Mouse (Mus musculus) myocyte (in vitro differentiated cells): ENCODE results near the gene Inf2.

Experiments used
- CEBPB ChIP-seq: IDR thresholded peaks from 2 replicates; pipeline ENCODE4 v1.6.1; 2011; ENCODE audit warnings: mild to moderate bottlenecking, moderate library complexity; ENCODE audit not compliant: poor library complexity, insufficient read depth, severe bottlenecking
- E2F4 ChIP-seq: IDR thresholded peaks from one replicate; pipeline ENCODE4 v1.6.1; 2011; ENCODE audit warnings: mild to moderate bottlenecking, control low read depth, moderate library complexity; ENCODE audit not compliant: insufficient read depth
- MAX ChIP-seq: IDR thresholded peaks from one replicate; pipeline ENCODE4 v1.6.1; 2011; ENCODE audit warnings: low read depth, mild to moderate bottlenecking, control low read depth
- MYOD1 ChIP-seq, 3 experiments: IDR thresholded peaks; one replicate each; pipeline ENCODE4 v1.6.1; 2011; ENCODE audit warnings: control low read depth in 2 of 3, low read depth in 2 of 3, mild to moderate bottlenecking in 2 of 3, moderate library complexity in 1 of 3; ENCODE audit not compliant: insufficient read length in 2 of 3, control insufficient read depth in 1 of 3
- MYOG ChIP-seq, 3 experiments: IDR thresholded peaks; one replicate each; pipeline ENCODE4 v1.6.1; 2011; ENCODE audit warnings: control low read depth in 2 of 3, low read depth in 2 of 3, mild to moderate bottlenecking in 2 of 3; ENCODE audit not compliant: insufficient read length in 2 of 3, control insufficient read depth in 1 of 3, insufficient read depth in 1 of 3
- POLR2A ChIP-seq: IDR thresholded peaks from one replicate; pipeline ENCODE4 v1.6.1; 2011; ENCODE audit warnings: low read depth, mild to moderate bottlenecking, control low read depth, moderate library complexity; ENCODE audit not compliant: insufficient read length
- POLR2AphosphoS2 ChIP-seq: IDR thresholded peaks from one replicate; pipeline ENCODE4 v1.6.1; 2011; ENCODE audit warnings: low read depth, control low read depth; ENCODE audit not compliant: insufficient read length
- SRF ChIP-seq: IDR thresholded peaks from one replicate; pipeline ENCODE4 v1.6.1; 2011; ENCODE audit warnings: low read depth; ENCODE audit not compliant: control insufficient read depth, insufficient read length
- TCF12 ChIP-seq: IDR thresholded peaks from one replicate; pipeline ENCODE4 v1.6.1; 2011; ENCODE audit warnings: mild to moderate bottlenecking, control low read depth; ENCODE audit not compliant: poor library complexity, insufficient read depth, severe bottlenecking
- TCF3 ChIP-seq: IDR thresholded peaks from one replicate; pipeline ENCODE4 v1.6.1; 2011; ENCODE audit warnings: low read depth, control low read depth; ENCODE audit not compliant: insufficient read length
- USF1 ChIP-seq: IDR thresholded peaks from one replicate; pipeline ENCODE4 v1.6.1; 2011; ENCODE audit warnings: low read depth, mild to moderate bottlenecking, control low read depth, moderate library complexity

DNA sequence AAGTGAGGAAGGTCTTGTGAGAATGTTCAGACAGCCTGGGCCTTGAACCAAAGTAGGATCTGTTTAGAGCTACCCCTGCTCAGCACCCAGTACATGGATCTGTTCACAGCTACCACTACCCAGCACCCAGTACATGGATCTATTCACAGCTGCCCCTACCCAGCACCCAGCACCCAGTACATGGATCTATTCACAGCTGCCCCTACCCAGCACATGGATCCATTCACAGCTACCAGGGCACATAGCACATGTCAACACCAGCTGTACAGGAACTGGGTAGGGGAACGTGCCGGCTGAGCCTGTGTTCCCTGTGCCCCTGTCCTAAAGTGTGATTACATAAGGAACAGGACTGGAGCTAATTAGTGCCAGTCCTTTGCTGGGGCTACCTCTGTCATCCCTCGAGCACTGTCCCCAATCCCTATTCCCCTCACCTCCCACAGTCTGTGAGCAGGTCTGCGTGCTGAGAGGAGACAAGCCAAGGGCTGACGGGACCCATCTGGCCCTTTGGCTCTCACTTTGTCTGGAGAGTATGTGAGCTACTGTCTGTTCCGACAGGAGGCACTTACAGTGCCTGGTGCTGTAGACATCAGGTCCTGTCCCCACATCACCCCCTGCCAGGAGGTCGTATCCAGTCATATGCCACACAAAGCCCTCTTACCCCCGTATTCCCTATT is 2.1 kb downstream of the Inf2 start:
- TF ChIP-seq POLR2A (no peak), TCF3 (no peak), CEBPB (no peak), USF1 (no peak), TCF12 (no peak), MYOG (IDR thresholded peaks at IDR 0.05; ENCODE audit: control insufficient read depth in 1 of 3, insufficient read depth in 1 of 3, insufficient read length in 2 of 3, low read depth in 2 of 3) (no peak), POLR2AphosphoS2 (no peak), MAX (no peak), SRF (no peak), E2F4 (no peak), MYOD1 (IDR thresholded peaks at IDR 0.05; ENCODE audit: control insufficient read depth in 1 of 3, insufficient read length in 2 of 3, low read depth in 2 of 3) (no peak)
